Mouse (Mus musculus) liver, embryonic 13.5 days (tissue): ENCODE measurements at regions not wholly inside any gene's neighbourhood (a gene's known extent, or its start where the extent isn't known, plus 50 kb on each side); places are given as distances from the start of the nearest gene placed in this dataset.

Experiments used
- ATAC-seq: fragments of 200-750 bp; cut with Nextera tagmentation; 2 replicates; pipeline ENCODE4 v1.8.0; 2017; ENCODE audit warnings: low read depth, mild to moderate bottlenecking, moderate number of reproducible peaks, moderate library complexity
- DNase-seq: peaks from one replicate; pipeline ENCODE4 v3.0.0; 2022
- H3K27ac ChIP-seq: fragments of 300-500 bp; sonication (generic); 2 replicates; pipeline ENCODE4 v1.5.1; 2015; ENCODE audit warnings: moderate library complexity, mild to moderate bottlenecking, inconsistent platforms
- H3K27me3 ChIP-seq: fragments of 300-500 bp; sonication (generic); 2 replicates; pipeline ENCODE4 v1.6.1; 2015; ENCODE audit warnings: mild to moderate bottlenecking, inconsistent platforms
- H3K36me3 ChIP-seq: fragments of 300-500 bp; sonication (generic); 2 replicates; pipeline ENCODE4 v1.6.1; 2015; ENCODE audit warnings: mild to moderate bottlenecking, inconsistent platforms
- H3K4me1 ChIP-seq: fragments of 300-500 bp; sonication (generic); replicated peaks from 2 replicates; pipeline ENCODE4 v1.6.1; 2015; ENCODE audit warnings: inconsistent platforms
- H3K4me2 ChIP-seq: fragments of 300-500 bp; sonication (generic); 2 replicates; pipeline ENCODE4 v1.6.1; 2015; ENCODE audit warnings: inconsistent platforms, mild to moderate bottlenecking, moderate library complexity
- H3K4me3 ChIP-seq: fragments of 300-500 bp; sonication (generic); replicated peaks from 2 replicates; pipeline ENCODE4 v1.5.1; 2015; ENCODE audit warnings: mild to moderate bottlenecking, inconsistent platforms
- H3K9ac ChIP-seq: fragments of 300-500 bp; sonication (generic); 2 replicates; pipeline ENCODE4 v1.6.1; 2015; ENCODE audit warnings: mild to moderate bottlenecking, inconsistent platforms
- H3K9me3 ChIP-seq: fragments of 300-500 bp; sonication (generic); replicated peaks from 2 replicates; pipeline ENCODE4 v1.6.1; 2016; ENCODE audit warnings: inconsistent platforms
- WGBS: fragments of 180-500 bp; shearing (Covaris S2); methylation state at CpG from one replicate; pipeline ENCODE4 v1.1.7; 2015; ENCODE audit not compliant: insufficient replicate concordance; 5-methylcytosine and 5-hydroxymethylcytosine counted together

DNA sequence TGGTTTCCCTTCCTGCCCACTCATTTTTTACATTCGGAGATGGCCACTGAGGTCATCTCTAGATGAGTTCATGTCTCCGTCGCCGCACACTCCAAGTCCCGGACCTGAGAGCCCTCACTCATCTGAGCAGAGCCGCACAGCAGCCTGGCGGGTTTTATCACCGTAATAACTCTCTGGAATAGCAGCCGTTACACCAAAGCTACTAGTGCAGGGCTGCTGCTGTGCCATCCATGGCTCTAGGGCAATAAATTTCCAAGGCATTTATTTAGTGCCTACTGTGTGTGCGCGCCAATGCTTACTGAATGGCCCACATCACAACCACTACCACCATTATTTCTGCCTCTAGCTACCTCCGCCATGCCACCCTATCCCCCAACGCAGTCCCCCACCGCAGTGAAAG lies 242.9 kb upstream of the Rpl38 start:
- Histone ChIP-seq H3K4me1 (no peaks in the 10 kb centered on the region), H3K27ac (no peak overlapping the region), H3K9ac (no peak overlapping the region), H3K27me3 (no peaks in the 10 kb centered on the region), H3K4me3 (no peak overlapping the region), H3K9me3 (no peaks in the 10 kb centered on the region), H3K36me3 (no peaks in the 10 kb centered on the region), H3K4me2 (no peak overlapping the region)
- ATAC-seq (no peak), DNase-seq (no peak)
- WGBS, result 82% methylated on average over 14 of the region's 14 CpGs

DNA sequence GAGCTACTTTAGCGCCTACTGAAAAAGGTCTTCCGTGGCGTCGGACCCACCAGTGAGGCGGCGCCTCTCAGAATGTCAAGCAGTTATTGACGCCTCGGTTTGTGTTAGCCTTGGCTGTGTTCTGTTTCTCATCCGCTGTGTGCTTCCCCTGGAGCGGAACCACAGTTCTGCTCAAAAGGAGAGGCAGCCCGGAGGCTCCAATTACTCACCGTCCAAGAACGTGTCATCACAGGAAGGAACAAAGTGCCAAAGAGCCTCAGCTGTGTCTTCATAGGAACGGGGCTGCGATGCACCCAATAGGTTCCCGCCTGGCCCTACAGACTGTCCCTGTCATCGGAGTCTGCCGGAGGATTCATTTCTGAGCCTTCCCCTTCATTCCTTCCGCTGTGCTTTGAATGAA lies 245.0 kb upstream of the Rpl38 start:
- WGBS, result 71% methylated on average over 19 of the region's 19 CpGs
- Histone ChIP-seq H3K27me3 (no peaks in the 10 kb centered on the region), H3K4me1 (no peaks in the 10 kb centered on the region), H3K9ac (no peak overlapping the region), H3K4me2 (no peak overlapping the region), H3K4me3 (no peak overlapping the region), H3K27ac (no peak overlapping the region), H3K36me3 (no peaks in the 10 kb centered on the region), H3K9me3 (no peaks in the 10 kb centered on the region)
- DNase-seq, result no peak
- no peak for ATAC-seq

DNA sequence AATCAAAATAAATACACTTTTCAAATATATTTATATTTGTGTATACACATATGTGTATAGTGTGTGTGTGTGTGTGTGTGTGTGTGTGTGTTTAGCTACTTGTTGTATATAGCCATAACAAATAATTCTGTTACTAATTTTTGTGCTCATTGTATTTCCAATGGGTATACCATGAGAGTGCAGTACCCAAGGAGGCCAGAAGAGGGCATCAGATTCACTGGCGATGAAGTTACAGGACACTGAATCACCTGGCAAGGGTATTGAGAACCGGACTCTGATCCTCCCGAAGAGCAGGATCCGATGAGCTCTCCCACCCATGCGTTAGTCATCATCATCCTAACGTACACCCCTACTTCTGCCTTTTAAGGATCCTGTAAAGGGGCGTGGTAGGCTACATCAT lies 249.3 kb upstream of the Rpl38 start:
- Histone ChIP-seq H3K9me3 (no peaks in the 10 kb centered on the region), H3K4me1 (no peaks in the 10 kb centered on the region), H3K4me2 (no peak overlapping the region), H3K36me3 (no peaks in the 10 kb centered on the region), H3K4me3 (no peak overlapping the region), H3K27me3 (no peaks in the 10 kb centered on the region), H3K9ac (no peak overlapping the region), H3K27ac (no peak overlapping the region)
- no peak for DNase-seq
- no peak for ATAC-seq
- 71% methylated on average over 7 of the region's 7 CpGs for WGBS

DNA sequence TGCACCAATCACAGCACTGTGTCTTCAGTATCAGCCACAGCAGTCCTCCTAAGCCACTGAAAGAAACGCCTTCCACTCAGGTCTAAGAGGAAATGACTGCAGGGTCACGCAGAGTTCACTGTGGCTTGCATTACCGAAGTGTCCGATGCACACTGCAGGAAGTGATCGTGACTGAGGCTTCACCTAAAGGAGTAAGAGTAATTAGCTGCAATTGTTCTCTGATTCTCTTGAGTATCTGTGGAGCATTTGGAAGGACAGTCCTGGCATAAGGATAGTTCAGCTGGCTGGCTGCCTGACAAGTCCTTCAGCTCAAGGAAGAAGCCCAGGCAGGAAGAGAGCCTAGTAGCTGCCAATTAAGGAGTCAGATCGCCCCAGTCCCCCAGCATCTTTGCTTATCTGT lies 252.2 kb upstream of the Rpl38 start:
- Histone ChIP-seq H3K9ac (no peak overlapping the region), H3K27me3 (no peaks in the 10 kb centered on the region), H3K4me1 (no peaks in the 10 kb centered on the region), H3K4me3 (no peak overlapping the region), H3K36me3 (no peaks in the 10 kb centered on the region), H3K27ac (no peak overlapping the region), H3K4me2 (no peak overlapping the region), H3K9me3 (no peaks in the 10 kb centered on the region)
- DNase-seq, result no peak
- WGBS, result 36% methylated on average over 6 of the region's 6 CpGs
- no peak for ATAC-seq

DNA sequence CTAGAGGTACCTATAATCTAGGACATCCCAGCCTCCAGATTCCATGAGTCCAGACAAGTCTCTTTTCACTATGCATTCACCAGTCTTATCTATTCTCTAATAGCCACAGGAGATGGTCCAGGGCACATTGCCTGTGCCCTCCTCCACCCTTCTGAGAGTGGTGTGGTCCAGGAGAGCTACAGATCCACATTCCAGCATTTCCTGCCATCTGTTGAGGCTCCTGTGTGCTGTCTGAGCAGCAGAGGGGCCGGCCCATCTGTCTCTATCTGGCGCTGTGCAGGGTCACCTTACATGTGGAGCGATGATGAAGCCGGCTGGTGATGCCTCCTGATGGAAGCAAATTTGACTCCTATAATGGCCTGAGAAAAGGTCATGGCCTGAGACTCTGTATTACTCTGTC lies 263.9 kb upstream of the Rpl38 start:
- Histone ChIP-seq H3K4me3 (no peak overlapping the region), H3K4me2 (no peak overlapping the region), H3K9me3 (no peaks in the 10 kb centered on the region), H3K27ac (no peak overlapping the region), H3K9ac (no peak overlapping the region), H3K36me3 (no peaks in the 10 kb centered on the region), H3K27me3 (no peaks in the 10 kb centered on the region), H3K4me1 (no peaks in the 10 kb centered on the region)
- no peak for DNase-seq
- ATAC-seq, result no peak
- 58% methylated on average over 4 of the region's 4 CpGs for WGBS

DNA sequence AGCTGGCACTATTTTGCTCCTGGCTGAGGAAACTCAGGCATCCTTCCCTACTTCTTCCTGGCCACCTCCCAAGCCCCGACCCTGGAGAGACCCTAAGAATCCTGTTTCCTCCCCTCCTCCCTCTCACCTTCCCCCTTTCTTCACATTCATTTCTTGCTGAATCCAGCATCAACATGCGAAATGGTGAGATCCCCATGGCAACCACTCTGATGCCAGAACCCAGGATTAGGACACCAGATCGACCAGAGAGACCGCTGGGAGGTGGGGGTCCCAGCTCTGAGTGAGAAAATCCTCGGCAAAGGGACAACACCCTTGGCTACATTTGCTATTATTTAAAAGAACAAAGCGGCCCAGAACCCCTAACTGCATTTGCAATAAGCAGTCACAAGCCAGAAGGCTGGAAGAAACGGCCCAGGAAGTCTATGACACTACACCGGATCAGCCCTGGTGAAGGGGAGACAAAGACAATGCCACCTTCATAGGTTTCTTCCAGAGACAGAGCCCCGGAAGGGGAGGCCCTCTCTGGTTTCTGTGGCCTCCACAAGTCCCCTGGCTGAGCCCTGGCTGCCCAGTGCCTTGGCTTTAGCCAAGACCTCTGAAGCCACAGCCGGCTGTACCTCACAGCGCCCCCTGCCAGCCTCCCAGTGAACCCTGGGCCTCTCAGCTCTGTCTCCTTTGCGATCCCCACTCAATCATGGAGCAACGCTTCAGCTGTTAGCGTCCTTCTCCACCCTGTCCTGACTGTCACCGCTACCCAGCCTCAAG lies 265.6 kb upstream of the Rpl38 start:
- H3K27me3 ChIP-seq, result no peaks in the 10 kb centered on the region
- no peak overlapping the region for H3K9ac ChIP-seq
- H3K9me3 ChIP-seq, result no peaks in the 10 kb centered on the region
- no peak overlapping the region for H3K27ac ChIP-seq
- H3K36me3 ChIP-seq, result no peaks in the 10 kb centered on the region
- DNase-seq (no peak), ATAC-seq (no peak)
- H3K4me1 ChIP-seq, result no peaks in the 10 kb centered on the region
- no peak overlapping the region for H3K4me2 ChIP-seq
- H3K4me3 ChIP-seq, result no peak overlapping the region
- WGBS, result 44% methylated on average over 15 of the region's 15 CpGs

DNA sequence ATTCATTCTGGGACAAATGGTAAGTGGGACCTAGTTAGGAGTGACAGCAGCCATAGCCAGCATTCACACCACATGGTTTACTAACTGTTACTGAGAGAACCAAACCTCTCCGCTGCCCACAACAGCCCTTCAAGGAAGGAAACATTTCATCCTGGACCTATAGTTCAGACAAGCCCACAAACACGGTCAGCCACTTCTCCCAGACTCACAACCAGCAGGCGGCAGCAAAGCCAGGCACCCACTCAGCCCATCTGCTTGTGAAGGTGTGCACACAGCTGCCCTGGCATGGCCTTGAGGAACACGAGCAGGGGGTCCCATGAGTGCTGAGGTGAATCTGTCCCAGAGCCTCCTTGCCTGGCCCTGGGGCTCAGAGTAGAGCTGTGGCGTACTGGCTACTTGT lies 267.6 kb upstream of the Rpl38 start:
- Histone ChIP-seq H3K27me3 (no peaks in the 10 kb centered on the region), H3K9me3 (no peaks in the 10 kb centered on the region), H3K4me2 (no peak overlapping the region), H3K4me3 (no peak overlapping the region), H3K9ac (no peak overlapping the region), H3K27ac (no peak overlapping the region), H3K36me3 (no peaks in the 10 kb centered on the region), H3K4me1 (no peaks in the 10 kb centered on the region)
- no peak for DNase-seq
- WGBS, result 50% methylated on average over 5 of the region's 5 CpGs
- no peak for ATAC-seq

DNA sequence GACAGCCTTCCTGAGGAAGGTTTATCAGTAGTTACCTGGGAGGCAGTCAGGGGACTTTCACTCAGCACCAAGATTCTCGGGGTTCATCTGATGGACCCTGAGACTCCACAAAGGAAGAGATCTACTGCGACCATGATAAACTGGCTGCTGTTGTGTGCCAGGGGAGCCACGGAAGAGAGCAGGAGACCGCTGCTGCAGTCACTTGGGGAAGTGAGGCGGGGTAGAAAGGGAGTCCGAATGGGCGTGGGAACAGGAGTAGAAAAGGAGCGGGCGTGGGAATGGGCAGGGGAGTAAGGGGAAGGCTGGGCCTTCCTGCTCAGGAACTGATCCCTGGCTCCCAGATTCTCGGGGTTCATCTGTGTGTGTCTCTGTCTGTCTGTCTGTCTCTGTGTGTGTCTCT lies 276.2 kb upstream of the Rpl38 start:
- H3K36me3 ChIP-seq, result no peaks in the 10 kb centered on the region
- H3K4me3 ChIP-seq, result no peak overlapping the region
- no peaks in the 10 kb centered on the region; the same call in 1 of the 2 replicates for H3K9me3 ChIP-seq
- no peaks in the 10 kb centered on the region for H3K27me3 ChIP-seq
- no peak overlapping the region for H3K4me2 ChIP-seq
- no peaks in the 10 kb centered on the region for H3K4me1 ChIP-seq
- no peak for ATAC-seq
- no peak overlapping the region for H3K9ac ChIP-seq
- no peak overlapping the region for H3K27ac ChIP-seq
- WGBS, result 8% methylated on average over 10 of the region's 10 CpGs
- DNase-seq, result no peak

DNA sequence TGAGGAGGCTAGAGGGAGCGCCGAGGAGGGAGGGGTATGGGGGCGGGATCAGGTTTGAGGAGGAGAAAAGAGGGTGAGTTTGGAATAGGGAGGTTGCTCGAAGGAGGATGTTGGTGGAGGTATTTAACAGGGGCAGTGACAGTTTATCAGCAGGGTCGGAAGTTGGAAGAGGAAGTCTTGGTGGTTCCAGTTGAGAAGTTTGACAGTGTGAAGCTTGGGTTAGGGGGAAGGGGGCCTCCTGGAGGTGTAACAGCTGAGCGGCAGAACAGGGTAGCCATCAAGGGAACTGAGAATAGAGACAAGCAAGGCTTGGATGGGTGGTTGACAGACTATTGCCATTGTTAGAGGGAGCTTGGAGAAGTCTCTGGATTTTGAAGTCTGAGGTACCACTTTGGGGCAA lies 276.8 kb upstream of the Rpl38 start:
- Histone ChIP-seq H3K9ac (no peak overlapping the region), H3K4me3 (no peak overlapping the region), H3K27ac (no peak overlapping the region), H3K4me1 (no peaks in the 10 kb centered on the region), H3K9me3 (no peaks in the 10 kb centered on the region; the same call in 1 of the 2 replicates), H3K36me3 (no peaks in the 10 kb centered on the region), H3K27me3 (no peaks in the 10 kb centered on the region), H3K4me2 (no peak overlapping the region)
- 14% methylated on average over 6 of the region's 6 CpGs for WGBS
- DNase-seq (no peak), ATAC-seq (no peak)

DNA sequence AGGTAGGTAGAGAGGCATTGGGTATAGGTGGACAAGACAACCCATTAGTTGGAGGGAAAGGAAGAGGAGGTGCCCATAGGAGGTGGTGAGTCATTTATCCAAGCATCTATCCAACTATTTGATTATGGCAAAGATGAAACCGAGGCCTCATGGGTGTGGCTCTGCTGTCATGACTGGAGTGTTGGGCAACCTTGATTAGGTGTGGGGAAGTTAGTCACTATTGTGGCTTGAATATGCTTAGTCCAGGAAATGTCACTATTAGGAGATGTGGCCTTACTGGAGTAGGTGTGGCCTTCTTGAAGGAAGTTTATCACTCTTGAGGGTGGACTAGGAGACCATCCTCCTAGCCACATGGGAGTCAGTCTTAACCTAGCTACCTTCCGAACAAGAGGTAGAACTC lies 281.2 kb upstream of the Rpl38 start:
- WGBS, result 33% methylated on average over 2 of the region's 2 CpGs
- no peaks in the 10 kb centered on the region for H3K4me1 ChIP-seq
- no peaks in the 10 kb centered on the region for H3K27me3 ChIP-seq
- no peak overlapping the region for H3K4me3 ChIP-seq
- H3K9ac ChIP-seq, result no peak overlapping the region
- H3K9me3 ChIP-seq, result no peaks in the 10 kb centered on the region; the same call in 1 of the 2 replicates
- H3K27ac ChIP-seq, result no peak overlapping the region
- no peak for DNase-seq
- no peak for ATAC-seq
- H3K36me3 ChIP-seq, result no peaks in the 10 kb centered on the region
- H3K4me2 ChIP-seq, result no peak overlapping the region

DNA sequence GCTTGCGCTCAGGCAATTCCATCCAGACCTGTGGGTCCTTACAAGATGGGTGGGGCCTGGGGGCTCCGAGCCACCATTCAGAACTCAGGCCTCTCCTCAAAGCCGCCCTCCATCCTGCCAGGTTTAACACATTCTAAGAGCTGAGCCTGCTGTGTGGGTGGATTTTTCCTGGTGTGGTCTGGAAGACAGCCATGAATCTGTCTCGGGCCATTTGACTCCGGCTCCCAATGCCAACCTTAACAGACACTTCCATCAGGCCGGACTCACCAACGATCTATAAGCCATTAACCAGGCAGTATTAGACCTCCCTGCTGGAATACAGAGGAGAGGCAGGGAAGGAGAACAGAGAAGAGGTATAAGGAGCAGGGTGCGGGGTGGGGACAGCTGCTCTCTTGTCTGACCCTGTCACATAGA lies 288.9 kb upstream of the Rpl38 start:
- Histone ChIP-seq H3K4me1 (0 out of 2 replicates have a peak, but pooled peaks cover 3% of the 10 kb centered on the region), H3K36me3 (no peaks in the 10 kb centered on the region), H3K27ac (no peak overlapping the region), H3K4me2 (no peak overlapping the region), H3K4me3 (no peak overlapping the region), H3K9me3 (no peaks in the 10 kb centered on the region), H3K27me3 (no peaks in the 10 kb centered on the region), H3K9ac (no peak overlapping the region)
- 59% methylated on average over 8 of the region's 8 CpGs for WGBS
- DNase-seq, result no peak
- no peak for ATAC-seq

DNA sequence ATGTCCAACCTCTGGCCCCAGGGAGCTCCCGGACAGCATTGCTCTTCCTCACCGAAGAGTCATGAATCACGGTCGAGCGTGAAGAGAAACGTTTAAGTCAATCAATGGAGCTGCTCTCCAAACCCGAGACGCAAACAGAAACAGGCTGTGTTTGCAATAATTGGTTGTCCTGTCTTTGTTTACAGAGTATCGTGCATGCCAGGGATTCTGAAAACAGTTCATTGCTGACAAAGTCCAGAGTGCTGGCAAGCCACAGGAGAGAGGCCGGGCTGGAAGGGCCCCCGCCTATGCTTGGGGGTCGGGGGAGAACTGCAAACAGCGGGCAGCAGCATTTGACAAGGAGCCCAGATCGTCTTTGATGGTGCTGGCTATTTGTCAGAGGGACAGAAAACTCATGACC lies 292.4 kb upstream of the Rpl38 start:
- H3K36me3 ChIP-seq, result no peaks in the 10 kb centered on the region
- ATAC-seq (no peak), DNase-seq (no peak)
- H3K4me3 ChIP-seq, result no peak overlapping the region
- no peaks in the 10 kb centered on the region for H3K27me3 ChIP-seq
- H3K9ac ChIP-seq, result no peak overlapping the region
- H3K9me3 ChIP-seq, result no peaks in the 10 kb centered on the region
- no peak overlapping the region for H3K4me2 ChIP-seq
- 64% methylated on average over 14 of the region's 14 CpGs for WGBS
- 0 out of 2 replicates have a peak, but pooled peaks cover 3% of the 10 kb centered on the region for H3K4me1 ChIP-seq
- H3K27ac ChIP-seq, result no peak overlapping the region
